Mouse (Mus musculus): Measurements from ENCODE around the gene Runx2.

Gene Runx2

DNA sequence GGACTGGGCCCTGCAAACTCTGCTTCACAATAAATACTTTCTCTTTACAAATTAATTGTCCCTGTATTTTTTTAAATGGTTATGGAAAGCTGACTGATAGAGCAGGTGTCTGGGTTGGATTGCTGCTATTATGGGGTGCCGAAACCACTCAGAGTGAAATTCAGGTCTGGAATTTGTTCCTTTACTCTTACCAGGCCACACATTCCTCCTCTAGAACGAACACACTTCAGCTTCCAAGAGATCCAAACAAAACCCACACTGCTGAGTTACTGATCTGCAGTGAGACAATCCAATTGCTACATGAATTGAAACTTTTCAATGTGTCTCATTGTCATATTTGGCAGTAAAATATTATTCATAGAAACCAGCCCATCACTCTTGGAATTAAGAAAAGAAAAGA lies 47.6 kb downstream of the Runx2 start:
- no peak for DNase-seq

DNA sequence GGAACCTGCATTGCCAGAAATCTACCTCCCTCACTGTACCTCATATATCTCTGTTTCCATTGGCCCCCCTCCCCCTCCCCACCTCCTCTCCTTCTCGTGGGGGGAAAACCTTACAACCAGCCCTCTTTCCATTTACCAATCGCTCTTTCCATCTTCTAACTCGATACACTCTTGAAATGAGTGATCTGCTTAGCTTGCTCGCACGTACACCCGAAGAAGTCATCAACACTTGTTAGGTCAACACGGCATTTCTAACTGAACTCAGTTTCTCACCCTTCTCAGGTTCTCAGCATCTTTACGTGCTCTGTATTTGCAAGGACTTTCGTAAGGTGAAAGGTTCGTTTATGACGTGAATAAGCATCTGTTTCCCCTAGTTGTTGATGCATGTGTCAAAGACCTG lies 48.3 kb downstream of the Runx2 start:
- DNase-seq = no peak

DNA sequence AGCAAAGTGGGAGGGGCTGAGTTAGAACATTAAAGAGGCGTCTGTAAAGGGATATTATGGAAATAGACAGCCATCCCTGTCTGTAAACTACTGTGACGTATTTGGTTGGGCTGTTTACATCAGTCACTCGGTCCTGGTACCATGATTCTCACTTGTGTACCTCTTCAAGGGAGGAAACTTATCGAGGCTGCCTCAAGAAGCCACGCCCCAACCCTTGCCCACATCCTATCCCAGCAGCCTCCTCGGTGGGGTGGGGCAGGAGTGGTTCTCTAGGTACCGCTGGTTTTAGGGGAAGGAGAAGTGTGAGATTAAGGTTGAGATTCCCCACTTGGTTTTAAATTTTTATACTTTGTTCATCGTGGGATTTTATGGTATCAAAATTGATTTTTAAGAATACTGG lies 69.2 kb downstream of the Runx2 start:
- DNase-seq = no peak

- DNase-seq = no peak
Measured at GRCm38 (mm10) chr17:44743780-44744179, 70.8 kb downstream of the Runx2 start.

DNA sequence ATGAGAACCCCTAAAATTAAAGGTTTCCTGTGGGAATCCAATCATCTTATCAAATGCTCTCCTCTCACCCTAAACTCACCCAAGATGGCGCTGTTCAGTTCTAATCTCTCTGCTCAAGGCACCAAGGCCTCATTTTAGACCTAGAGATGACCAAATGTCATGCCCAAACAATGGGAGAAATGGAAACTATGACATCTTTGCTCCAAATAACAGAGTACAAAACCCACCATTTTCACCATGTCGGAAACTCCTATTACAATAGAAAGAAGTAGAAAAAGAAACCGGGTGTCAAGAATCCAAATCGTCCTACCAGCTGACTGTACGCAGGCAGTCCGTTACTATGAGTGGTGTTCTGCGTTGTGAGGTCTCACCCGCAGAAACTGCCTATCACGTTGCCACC lies 72.4 kb downstream of the Runx2 start:
- no peak for DNase-seq

DNA sequence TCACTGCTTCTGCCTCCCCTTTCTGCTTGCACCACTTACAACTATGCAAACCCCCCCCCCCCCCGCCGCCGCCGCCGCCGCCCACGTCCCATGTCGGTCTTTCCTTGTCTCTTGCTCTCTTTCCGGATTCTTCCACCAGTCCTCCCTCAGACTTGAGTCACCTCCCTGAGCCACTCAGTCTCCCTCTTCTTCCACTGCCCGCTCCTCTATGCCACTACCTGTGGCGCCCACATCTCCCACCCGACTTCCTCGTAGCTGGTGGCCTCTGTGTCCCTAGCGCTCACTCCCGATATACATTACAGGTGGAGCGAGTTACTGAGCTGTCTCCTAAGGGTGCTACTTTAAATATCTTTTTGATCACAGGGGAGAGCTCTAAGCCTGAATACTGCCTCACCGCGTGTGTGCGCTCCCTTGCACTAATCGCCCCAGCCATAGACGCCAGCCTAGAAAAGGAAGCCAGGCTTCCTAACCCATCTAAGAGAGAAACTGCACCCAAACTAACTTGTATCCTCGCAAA lies 76.4 kb downstream of the Runx2 start:
- DNase-seq = no peak

DNA sequence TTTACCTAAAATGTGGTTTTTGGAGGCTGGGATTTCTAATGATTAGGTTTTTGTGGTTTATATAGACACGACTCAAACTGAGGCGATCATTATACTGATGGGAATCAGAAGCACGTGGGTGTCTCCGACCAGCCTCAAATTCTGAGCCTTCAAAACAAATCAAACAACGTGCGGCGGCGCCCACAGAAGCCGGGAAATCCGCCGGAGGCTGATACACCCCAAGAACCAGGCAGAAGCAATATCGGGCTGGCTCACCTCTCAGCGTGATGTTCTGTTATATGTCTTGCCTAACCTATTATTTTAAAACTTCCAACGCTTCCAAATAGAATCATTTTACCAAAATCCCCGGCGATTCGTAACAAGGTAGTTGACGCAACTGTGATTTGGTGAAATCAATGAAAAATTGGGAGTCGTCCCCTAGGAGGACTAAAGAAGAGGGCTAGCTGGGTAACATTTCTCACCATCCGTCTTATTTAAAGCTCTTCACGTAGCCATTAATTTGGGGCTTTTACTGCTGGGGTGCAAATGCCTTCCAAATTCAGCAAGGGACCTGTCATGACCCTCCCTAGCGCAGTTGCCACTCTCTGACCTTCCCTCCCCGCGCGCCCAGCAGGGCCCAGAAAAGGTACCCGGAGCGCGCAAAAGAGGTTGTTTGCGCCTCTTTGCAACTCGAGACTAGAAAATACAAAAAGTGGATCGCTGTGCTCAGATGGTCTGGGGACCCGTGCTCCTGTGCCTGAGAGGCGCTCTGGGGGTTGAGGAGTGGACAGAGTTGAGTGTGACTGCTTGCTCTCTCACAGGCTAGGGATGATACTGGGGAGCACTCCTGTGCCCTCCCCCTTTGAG lies 77.1 kb downstream of the Runx2 start:
- DNase-seq = no peak

GRCm38 (mm10) chr17:44735991-44736561 lies 78.5 kb downstream of the Runx2 start:
- DNase-seq = peak; percentile 46

GRCm38 (mm10) chr17:44735223-44735990 lies 79.2 kb downstream of the Runx2 start:
- no peak for DNase-seq

GRCm38 (mm10) chr17:44734501-44735222 lies 79.9 kb downstream of the Runx2 start:
- DNase-seq = peak; percentile 10

DNA sequence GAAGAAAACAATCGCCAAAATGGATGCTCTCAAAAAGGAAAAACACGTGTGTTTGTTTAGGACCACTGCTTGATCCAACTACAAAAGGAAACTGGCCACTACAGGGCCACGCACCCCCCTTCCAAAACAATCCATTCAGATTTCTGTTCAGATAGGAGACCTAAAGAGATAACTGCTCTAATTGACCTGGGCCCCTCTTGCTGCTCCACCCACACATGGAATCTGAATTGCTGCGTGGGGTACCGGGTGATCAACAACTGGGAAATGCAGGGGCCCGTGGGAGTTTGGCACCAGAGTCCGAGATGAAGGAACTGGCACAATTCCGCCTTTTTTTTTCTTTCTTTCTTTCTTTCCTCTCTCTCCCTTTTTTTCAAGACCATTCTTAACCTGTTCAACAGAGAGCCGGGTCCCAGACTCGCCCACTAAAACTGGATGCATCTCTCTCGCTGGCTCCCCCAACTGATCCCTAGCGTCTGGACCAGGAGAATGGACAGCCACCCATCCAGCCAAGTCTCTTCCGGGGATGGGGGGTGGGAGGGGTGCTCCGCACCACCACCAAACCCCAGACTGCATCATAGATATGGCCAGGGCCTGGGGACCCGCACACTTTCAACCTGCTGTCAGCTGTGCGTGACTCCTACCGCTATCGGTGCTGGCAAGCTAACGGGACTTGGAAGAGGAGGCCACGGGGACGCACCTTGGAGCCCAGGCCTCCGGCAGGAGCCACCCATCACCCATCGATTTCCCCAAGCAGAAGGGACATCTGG lies 80.9 kb downstream of the Runx2 start:
- DNase-seq = no peak

- DNase-seq = no peak
Measured at GRCm38 (mm10) chr17:44728464-44728863, 86.1 kb downstream of the Runx2 start.

GRCm38 (mm10) chr17:44727675-44728074 lies 86.9 kb downstream of the Runx2 start:
- no peak for DNase-seq

- DNase-seq = no peak
Measured at GRCm38 (mm10) chr17:44724805-44725480, 89.7 kb downstream of the Runx2 start.

- DNase-seq = no peak
Measured at GRCm38 (mm10) chr17:44724255-44724654, 90.3 kb downstream of the Runx2 start.

DNA sequence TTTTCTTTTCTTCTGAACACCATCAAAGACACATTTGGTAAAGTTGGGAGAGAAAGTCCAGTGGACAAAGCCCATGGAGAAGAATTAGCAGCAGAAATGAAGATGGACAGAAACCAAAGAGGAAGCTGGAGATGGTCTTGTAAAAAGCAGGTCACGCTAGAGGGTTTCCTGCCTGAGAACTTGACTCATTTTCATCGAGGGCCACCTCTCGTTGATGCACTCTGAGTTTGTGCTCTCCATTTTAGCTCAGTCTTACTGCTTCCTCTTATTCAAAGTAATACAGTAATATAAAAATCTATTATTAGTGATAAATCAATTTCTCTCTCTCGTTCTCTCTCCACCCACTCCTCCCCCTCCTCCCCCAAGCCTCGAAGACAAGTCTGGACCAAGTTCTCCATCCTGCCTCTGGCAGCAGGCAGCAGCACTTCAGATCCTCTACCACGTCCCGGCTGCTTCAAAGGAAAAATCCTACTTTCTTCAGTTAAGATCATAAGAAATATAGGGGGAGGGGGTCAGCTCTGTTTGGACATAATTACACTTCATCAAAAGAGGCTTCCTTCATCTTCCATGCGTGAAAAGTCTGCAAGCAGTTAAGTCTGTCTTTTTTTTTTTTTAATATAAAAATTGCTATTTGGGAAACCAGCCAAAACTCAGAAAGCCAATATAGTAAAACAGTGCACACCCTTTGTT lies 92.3 kb downstream of the Runx2 start:
- DNase-seq = no peak

GRCm38 (mm10) chr17:44718591-44718990 lies 96.0 kb downstream of the Runx2 start:
- no peak for DNase-seq

GRCm38 (mm10) chr17:44718036-44718435 lies 96.6 kb downstream of the Runx2 start:
- no peak for DNase-seq

GRCm38 (mm10) chr17:44714116-44714515 lies 100.5 kb downstream of the Runx2 start:
- DNase-seq = no peak

DNA sequence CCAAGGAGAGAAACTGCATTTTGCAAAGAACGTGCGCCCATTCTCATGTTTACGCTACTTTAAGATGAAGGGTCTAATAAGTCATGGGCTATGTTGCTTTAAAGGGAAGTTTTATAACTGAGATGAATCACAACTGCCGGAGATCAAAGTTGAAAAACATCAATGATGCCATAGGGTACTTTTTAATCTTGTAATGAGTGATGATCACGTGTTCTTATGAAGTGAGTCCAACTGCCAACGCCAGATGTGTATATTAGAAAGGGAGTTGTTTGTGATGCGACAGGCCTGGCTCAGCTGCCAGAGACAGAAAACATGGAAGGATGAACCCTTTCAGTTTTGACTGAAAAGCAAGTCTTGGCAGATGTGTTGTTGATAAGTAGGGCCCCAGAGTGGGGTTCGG lies 101.2 kb downstream of the Runx2 start:
- no peak for DNase-seq
